Comparison of ENCODE assay signal across 20 mouse cellular contexts in the genomic region with DNA sequence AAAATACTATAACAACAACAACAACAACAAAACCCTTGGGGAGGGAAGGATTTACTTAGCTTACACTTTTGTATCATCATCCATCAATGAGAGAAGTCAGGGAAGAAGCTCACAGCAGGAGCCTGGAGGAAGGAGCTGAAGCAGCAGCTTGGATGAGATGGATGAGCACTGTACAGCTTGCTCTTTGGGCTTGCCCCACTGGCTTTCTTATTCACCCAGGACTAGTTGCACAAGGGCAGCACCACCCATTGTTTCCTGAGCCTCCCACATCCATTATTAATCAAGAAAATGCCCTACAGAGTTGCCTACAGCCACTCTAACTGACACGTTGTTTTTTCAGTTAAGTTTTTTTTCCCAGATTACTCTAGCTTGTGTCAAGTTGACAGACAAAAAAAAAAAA.
A peak's percentile ranks its signal among the peaks of the same experiment; 100 is the strongest.
DNase-seq lines count a peak whose midpoint lies in the region; ATAC-seq lines count a peak whose summit lies in the region.
"Had no signal": no experiment of that assay in that cellular context is flagged by ENCODE, and none has a peak within 500 bp of the region (broad histone marks: within the 10 kb centered on the region; RNA-seq: fewer than 3 reads in every experiment).

No protein-coding gene starts in this region.

- 0 out of 2 replicates have a peak, but pooled peaks cover 3% of the 10 kb centered on the region for H3K9me3 ChIP-seq in heart, embryonic 10.5 days
- H3K9me3 ChIP-seq in forebrain, embryonic 12.5 days = no peaks in the 10 kb centered on the region
- H3K9me3 ChIP-seq: embryonic facial prominence, embryonic 10.5 days had no signal

- 41% methylated on average over 1 of the region's 1 CpGs for WGBS in heart, embryonic 10.5 days
- WGBS in forebrain, embryonic 12.5 days = 33% methylated on average over 1 of the region's 1 CpGs

- H3K27ac ChIP-seq in heart, embryonic 10.5 days = no peak overlapping the region
- no peak overlapping the region for H3K27ac ChIP-seq in forebrain, embryonic 12.5 days
- H3K27ac ChIP-seq: embryonic facial prominence, embryonic 10.5 days; embryonic facial prominence, embryonic 12.5 days had no signal

- no peaks in the 10 kb centered on the region for H3K4me1 ChIP-seq in heart, embryonic 10.5 days
- no peaks in the 10 kb centered on the region for H3K4me1 ChIP-seq in forebrain, embryonic 12.5 days
- H3K4me1 ChIP-seq: embryonic facial prominence, embryonic 10.5 days; embryonic facial prominence, embryonic 12.5 days had no signal

- no peak overlapping the region for H3K4me3 ChIP-seq in heart, embryonic 10.5 days
- H3K4me3 ChIP-seq in forebrain, embryonic 12.5 days (replicated peaks) = no peak overlapping the region
- H3K4me3 ChIP-seq: embryonic facial prominence, embryonic 10.5 days; embryonic facial prominence, embryonic 12.5 days had no signal

- no peak for ATAC-seq in forebrain, embryonic 12.5 days (ENCODE audit: low FRiP score)
- ATAC-seq: activated CD4-positive, CD25-positive, alpha-beta regulatory T cell, adult 4 months; forebrain, embryonic 14.5 days; forebrain, embryonic 16.5 days; Patski had no signal

- no peak overlapping the region for H3K9ac ChIP-seq in forebrain, embryonic 12.5 days
- H3K9ac ChIP-seq: embryonic facial prominence, embryonic 12.5 days had no signal

- no peaks in the 10 kb centered on the region for H3K36me3 ChIP-seq in heart, embryonic 10.5 days
- no peaks in the 10 kb centered on the region for H3K36me3 ChIP-seq in forebrain, embryonic 12.5 days (replicated peaks)
- H3K36me3 ChIP-seq: embryonic facial prominence, embryonic 10.5 days; embryonic facial prominence, embryonic 12.5 days; G1E had no signal

- no peaks in the 10 kb centered on the region for H3K27me3 ChIP-seq in heart, embryonic 10.5 days (ENCODE audit: insufficient read depth, poor library complexity, severe bottlenecking)
- H3K27me3 ChIP-seq in forebrain, embryonic 12.5 days = no peaks in the 10 kb centered on the region
- H3K27me3 ChIP-seq: embryonic facial prominence, embryonic 12.5 days; Patski had no signal

- peak; percentile 50 for DNase-seq in heart, embryonic 10.5 days (ENCODE audit: low spot score)
- no peak for DNase-seq in heart, adult 8-10 months (ENCODE audit: low spot score)
- DNase-seq in R1 (ENCODE audit: low read depth, low spot score) = peak; percentile 79
- no peak for DNase-seq in kidney, postnatal 10 days
- DNase-seq: adrenal gland, adult 8-10 months; adrenal gland, postnatal 14 days; adrenal gland, postnatal 36 days; cerebellum, adult 11-12 months; cerebellum, adult 2 months; cerebellum, adult 9-10 months; cerebellum, postnatal 10 days; cerebellum, postnatal 25 days had no signal

- no peak overlapping the region for H3K4me2 ChIP-seq in forebrain, embryonic 12.5 days
- H3K4me2 ChIP-seq: embryonic facial prominence, embryonic 12.5 days had no signal

Comparison
In these comparisons a context has a peak if more than half of its experiments do, and no peak if none do; other contexts are left out.
1. DNase-seq: peak in heart, embryonic 10.5 days (single experiment) and R1 (single experiment); none in heart, adult 8-10 months (single experiment) and kidney, postnatal 10 days (single experiment).